Mouse (Mus musculus) gastrocnemius, postnatal 14 days (tissue): ENCODE measurements around the gene Tbc1d5. TPM values are rescaled to one million over a fixed set of nuclear protein-coding genes. Genes with fewer than 3 reads are reported as not detected.

Experiments used
- DNase-seq: peaks from one replicate; pipeline ENCODE4 v3.0.0; 2021; ENCODE audit warnings: mixed read lengths
- intact Hi-C: fragments of 180-260 bp; cut with DNase I; formaldehyde crosslinking; loops from one replicate; pipeline ENCODE4 v1.15.1; 2025; ENCODE audit warnings: low total_unique reads
- long read RNA-seq, 2 experiments: library from polyadenylated mRNA; stranded (forward); transcript quantifications; one replicate each; pipeline ENCODE4 v2.0.0; 2021
- total RNA-seq, 2 experiments: library from RNA; stranded (reverse); gene quantifications; 2 replicates each; pipeline ENCODE4 v1.2.3; 2021

The Tbc1d5 gene
- 1 to 10 TPM; 7.3 to 7.6 TPM for total RNA-seq
- long read RNA-seq, experiment 1, partial matches to known transcripts = 0 of 3 reads
- long read RNA-seq, experiment 1, other reads (novel, unspliced or antisense) = 3 of 3 reads
- long read RNA-seq, experiment 2, full-length matches to known transcripts = 1 of 3 reads
- long read RNA-seq, experiment 2, partial matches to known transcripts = 0 of 3 reads
- long read RNA-seq, experiment 2, other reads (novel, unspliced or antisense) = 2 of 3 reads

GRCm38 (mm10) chr17:51179195-51179953 lies at the start of gene Tbc1d5:
Gene Tbc1d5 (minus strand): TSS chr17:51179352.
- intact Hi-C loops = no loop called here
- DNase-seq = peak; percentile 96

- DNase-seq = no peak
- intact Hi-C loops = no loop called here
Observed at GRCm38 (mm10) chr17:51226056-51226455, 46.9 kb upstream of the Tbc1d5 start.

- intact Hi-C loops = no loop called here
- DNase-seq = no peak
Observed at GRCm38 (mm10) chr17:51223152-51223551, 44.0 kb upstream of the Tbc1d5 start.

GRCm38 (mm10) chr17:51221075-51221474 lies 41.9 kb upstream of the Tbc1d5 start:
- DNase-seq = no peak
- intact Hi-C loops = no loop called here

GRCm38 (mm10) chr17:51219897-51220296 lies 40.7 kb upstream of the Tbc1d5 start:
- intact Hi-C loops = no loop called here

GRCm38 (mm10) chr17:51216426-51216825 lies 37.3 kb upstream of the Tbc1d5 start:
- intact Hi-C loops = no loop called here

More at GRCm38 (mm10) chr17:51219897-51220296, 40.7 kb upstream of the Tbc1d5 start:
- DNase-seq = no peak

GRCm38 (mm10) chr17:51209565-51209964 lies 30.4 kb upstream of the Tbc1d5 start:
- intact Hi-C loops = no loop called here
- DNase-seq = no peak

More at GRCm38 (mm10) chr17:51216426-51216825, 37.3 kb upstream of the Tbc1d5 start:
- DNase-seq = no peak

- no peak for DNase-seq
- intact Hi-C loops = no loop called here
Observed at GRCm38 (mm10) chr17:51204643-51205042, 25.5 kb upstream of the Tbc1d5 start.

- DNase-seq = no peak
- intact Hi-C loops = no loop called here
Observed at GRCm38 (mm10) chr17:51195561-51195960, 16.4 kb upstream of the Tbc1d5 start.

GRCm38 (mm10) chr17:51194787-51195186 lies 15.6 kb upstream of the Tbc1d5 start:
- DNase-seq = no peak
- intact Hi-C loops = no loop called here

GRCm38 (mm10) chr17:51191381-51191780 lies 12.2 kb upstream of the Tbc1d5 start:
- intact Hi-C loops = no loop called here
- DNase-seq = no peak

- no peak for DNase-seq
- intact Hi-C loops = no loop called here
Observed at GRCm38 (mm10) chr17:51182715-51183114, 3.6 kb upstream of the Tbc1d5 start.

- intact Hi-C loops = no loop called here
- DNase-seq = peak; percentile 72
Observed at GRCm38 (mm10) chr17:51178491-51179194, 509 bp downstream of the Tbc1d5 start.

- intact Hi-C loops = no loop called here
- DNase-seq = no peak
Observed at GRCm38 (mm10) chr17:51177923-51178322, 1.2 kb downstream of the Tbc1d5 start.

- intact Hi-C loops = no loop called here
- DNase-seq = no peak
Observed at GRCm38 (mm10) chr17:51172332-51172731, 6.8 kb downstream of the Tbc1d5 start.

- DNase-seq = no peak
- intact Hi-C loops = no loop called here
Observed at GRCm38 (mm10) chr17:51171504-51171903, 7.6 kb downstream of the Tbc1d5 start.

- intact Hi-C loops = no loop called here
- no peak for DNase-seq
Observed at GRCm38 (mm10) chr17:51169911-51170310, 9.2 kb downstream of the Tbc1d5 start.

- intact Hi-C loops = no loop called here
Observed at GRCm38 (mm10) chr17:51162366-51162765, 16.8 kb downstream of the Tbc1d5 start.

GRCm38 (mm10) chr17:51159261-51159660 lies 19.9 kb downstream of the Tbc1d5 start:
- DNase-seq = peak; percentile 20
- intact Hi-C loops = no loop called here

More at GRCm38 (mm10) chr17:51162366-51162765, 16.8 kb downstream of the Tbc1d5 start:
- DNase-seq = no peak

- intact Hi-C loops = no loop called here
- DNase-seq = no peak
Observed at GRCm38 (mm10) chr17:51150999-51151398, 28.2 kb downstream of the Tbc1d5 start.
